ENCODE assay signal across 28 mouse cellular contexts in the genomic region with DNA sequence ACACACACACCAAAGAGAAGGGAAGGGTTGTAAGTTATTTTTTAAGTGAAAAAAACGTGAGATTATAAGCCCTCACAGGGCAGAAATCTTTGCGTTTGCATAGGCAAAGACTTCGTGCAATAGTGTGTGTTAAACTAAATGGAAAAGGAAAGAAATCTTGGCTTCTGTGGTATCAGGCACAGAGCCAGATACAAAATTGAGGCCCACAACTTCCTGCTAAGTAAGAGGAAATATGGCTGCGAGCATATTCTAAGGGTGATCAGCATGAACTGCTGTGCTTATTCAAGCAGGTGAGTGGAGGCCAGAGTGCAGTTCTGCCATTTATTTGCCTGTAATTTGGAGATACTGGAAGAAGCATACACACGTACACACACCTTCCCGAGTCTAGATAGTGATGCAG.
DNase-seq lines count a peak whose midpoint lies in the region; ATAC-seq and TF ChIP-seq lines count a peak whose summit lies in the region.
"Had no signal": no experiment of that assay in that cellular context is flagged by ENCODE, and none has a peak within 500 bp of the region (broad histone marks: within the 10 kb centered on the region; RNA-seq: fewer than 3 reads in every experiment).

No protein-coding gene starts in this region.

- H3K9ac ChIP-seq in liver, adult 2 months (ENCODE audit: low read depth, low read length), result no peak overlapping the region
- no peak overlapping the region for H3K9ac ChIP-seq in liver, postnatal 0 days (replicated peaks)
- H3K9ac ChIP-seq in MEL (ENCODE audit: control insufficient read depth, low read depth, low read length, poor library complexity, severe bottlenecking), result no peak overlapping the region
- H3K9ac ChIP-seq in hindbrain, embryonic 16.5 days (ENCODE audit: low read depth, low read length), result no peak overlapping the region
- H3K9ac ChIP-seq: embryonic facial prominence, embryonic 15.5 days; forebrain, embryonic 13.5 days; heart, embryonic 15.5 days; hindbrain, embryonic 12.5 days; kidney, embryonic 15.5 days; limb, embryonic 12.5 days; liver, embryonic 12.5 days; midbrain, embryonic 15.5 days; neural tube, embryonic 12.5 days had no signal

- H3K27ac ChIP-seq in liver, adult 2 months (replicated peaks; ENCODE audit: insufficient read depth, low read depth, low read length), result no peak overlapping the region
- no peak overlapping the region for H3K27ac ChIP-seq in liver, postnatal 0 days (ENCODE audit: low read depth)
- H3K27ac ChIP-seq in MEL (ENCODE audit: control insufficient read depth, low read depth, low read length), result no peak overlapping the region
- H3K27ac ChIP-seq in hindbrain, embryonic 16.5 days (ENCODE audit: low read depth, low read length), result no peak overlapping the region
- H3K27ac ChIP-seq: embryonic facial prominence, embryonic 15.5 days; forebrain, embryonic 13.5 days; heart, embryonic 10.5 days; heart, embryonic 15.5 days; hindbrain, embryonic 12.5 days; kidney, embryonic 15.5 days; limb, embryonic 12.5 days; liver, embryonic 12.5 days; midbrain, embryonic 15.5 days; neural tube, embryonic 12.5 days had no signal

- no peak for TF ChIP-seq CTCF in liver, adult 2 months (IDR thresholded peaks at IDR 0.05; ENCODE audit: low read depth, low read length)
- no peak for TF ChIP-seq CTCF in liver, postnatal 0 days (IDR thresholded peaks at IDR 0.05; ENCODE audit: low read depth)
- no peak for TF ChIP-seq CTCF in MEL (IDR thresholded peaks at IDR 0.05 in 2 of 3, conservative IDR thresholded peaks at IDR 0.05 in 1 of 3; ENCODE audit: control insufficient read depth in 1 of 3, insufficient read depth in 1 of 3, low read depth in 2 of 3, low read length in 3 of 3, poor library complexity in 1 of 3, severe bottlenecking in 1 of 3)

- no peak for TF ChIP-seq RAD21 in MEL (IDR thresholded peaks at IDR 0.05; ENCODE audit: low read depth, low read length)

- no peak for ATAC-seq in liver, postnatal 0 days
- ATAC-seq in common myeloid progenitor, adult 5-6 weeks (replicated peaks; ENCODE audit: low read depth, poor library complexity, severe bottlenecking), result peak; percentile 78
- peak; percentile 71 for ATAC-seq in megakaryocyte progenitor cell, adult 5-6 weeks (replicated peaks; ENCODE audit: poor library complexity)
- ATAC-seq in hindbrain, embryonic 16.5 days, result no peak
- ATAC-seq: forebrain, embryonic 13.5 days; intestine, embryonic 16.5 days; liver, embryonic 12.5 days; midbrain, embryonic 15.5 days had no signal

- H3K27me3 ChIP-seq in liver, adult 2 months (ENCODE audit: control insufficient read depth, insufficient read depth, low read length), result no peaks in the 10 kb centered on the region
- H3K27me3 ChIP-seq in liver, postnatal 0 days (ENCODE audit: insufficient read depth, low read length), result no peaks in the 10 kb centered on the region
- H3K27me3 ChIP-seq in MEL (ENCODE audit: control insufficient read depth in 1 of 2, insufficient read depth in 2 of 2, low read length in 2 of 2), result no peaks in the 10 kb centered on the region; a peak in 1 of 4 replicates
- no peaks in the 10 kb centered on the region for H3K27me3 ChIP-seq in hindbrain, embryonic 16.5 days (replicated peaks; ENCODE audit: control insufficient read depth, insufficient read depth, low read length)
- H3K27me3 ChIP-seq: embryonic facial prominence, embryonic 15.5 days; forebrain, embryonic 13.5 days; heart, embryonic 15.5 days; hindbrain, embryonic 12.5 days; kidney, embryonic 15.5 days; limb, embryonic 12.5 days; liver, embryonic 12.5 days; midbrain, embryonic 15.5 days; neural tube, embryonic 12.5 days had no signal

- peak; percentile 29 for DNase-seq in liver, adult 2 months (ENCODE audit: extremely low read depth, low read depth, low spot score)
- no peak for DNase-seq in liver, postnatal 0 days
- peak; percentile 50 for DNase-seq in MEL (ENCODE audit: low read depth, low spot score)
- DNase-seq in thymus, adult 18-20 months, result no peak
- no peak for DNase-seq in layer of hippocampus, adult 18-20 months (ENCODE audit: low spot score in 2 of 2)
- DNase-seq: adrenal gland, postnatal 14 days; cerebellum, adult 11-12 months; cerebellum, adult 9-11 months; gastrocnemius, postnatal 10 days; heart, adult 11 months; lung, adult 2 months; right cerebral cortex, adult 18-20 months; right cerebral cortex, postnatal 4 days had no signal

- no peak for TF ChIP-seq EP300 in liver, postnatal 0 days (IDR thresholded peaks at IDR 0.05; ENCODE audit: low read depth)
- no peak for TF ChIP-seq EP300 in MEL (IDR thresholded peaks at IDR 0.05; ENCODE audit: low read depth in 1 of 2, low read length in 2 of 2)

- H3K4me2 ChIP-seq in liver, postnatal 0 days (ENCODE audit: low read depth, low read length), result no peak overlapping the region
- no peak overlapping the region for H3K4me2 ChIP-seq in hindbrain, embryonic 16.5 days (ENCODE audit: low read length)
- H3K4me2 ChIP-seq: embryonic facial prominence, embryonic 15.5 days; forebrain, embryonic 13.5 days; heart, embryonic 15.5 days; hindbrain, embryonic 12.5 days; kidney, embryonic 15.5 days; limb, embryonic 12.5 days; liver, embryonic 12.5 days; midbrain, embryonic 15.5 days; neural tube, embryonic 12.5 days had no signal

- H3K4me3 ChIP-seq in liver, adult 2 months (ENCODE audit: insufficient read depth, low read depth, low read length), result no peak overlapping the region
- H3K4me3 ChIP-seq in liver, postnatal 0 days (ENCODE audit: low read depth, low read length), result no peak overlapping the region
- no peak overlapping the region for H3K4me3 ChIP-seq in MEL (ENCODE audit: control insufficient read depth in 1 of 2, insufficient read depth in 1 of 2, low read depth in 2 of 2, low read length in 2 of 2)
- H3K4me3 ChIP-seq in hindbrain, embryonic 16.5 days (ENCODE audit: low read length), result no peak overlapping the region
- H3K4me3 ChIP-seq: embryonic facial prominence, embryonic 15.5 days; forebrain, embryonic 13.5 days; heart, embryonic 10.5 days; heart, embryonic 15.5 days; hindbrain, embryonic 12.5 days; kidney, embryonic 15.5 days; limb, embryonic 12.5 days; liver, embryonic 12.5 days; midbrain, embryonic 15.5 days; neural tube, embryonic 12.5 days had no signal

- no peaks in the 10 kb centered on the region for H3K79me2 ChIP-seq in liver, adult 2 months (ENCODE audit: control insufficient read depth, insufficient read depth, low read length)
- H3K79me2 ChIP-seq in MEL (ENCODE audit: control insufficient read depth, insufficient read depth, low read length, poor library complexity), result no peaks in the 10 kb centered on the region

- WGBS in liver, adult 2 months, result 65% methylated on average over 6 of the region's 6 CpGs
- WGBS in liver, postnatal 0 days (ENCODE audit: insufficient replicate concordance), result 33% methylated on average over 6 of the region's 6 CpGs
- WGBS in hindbrain, embryonic 16.5 days, result 77% methylated on average over 6 of the region's 6 CpGs

- no peaks in the 10 kb centered on the region; the same call in 1 of the 2 replicates for H3K4me1 ChIP-seq in liver, adult 2 months (ENCODE audit: control insufficient read depth, insufficient read depth, low read length)
- H3K4me1 ChIP-seq in liver, postnatal 0 days (ENCODE audit: insufficient read depth), result no peaks in the 10 kb centered on the region
- H3K4me1 ChIP-seq in MEL (ENCODE audit: control insufficient read depth in 1 of 2, insufficient read depth in 2 of 2, low read length in 2 of 2), result no peaks in the 10 kb centered on the region
- H3K4me1 ChIP-seq in hindbrain, embryonic 16.5 days (ENCODE audit: control insufficient read depth, insufficient read depth, low read depth, low read length), result no peaks in the 10 kb centered on the region
- H3K4me1 ChIP-seq: forebrain, embryonic 13.5 days; hindbrain, embryonic 12.5 days; liver, embryonic 12.5 days; midbrain, embryonic 15.5 days; neural tube, embryonic 12.5 days had no signal

- no peak for TF ChIP-seq POLR2A in liver, adult 2 months (IDR thresholded peaks at IDR 0.05; ENCODE audit: extremely low read depth, insufficient read depth, low read length)
- no peak for TF ChIP-seq POLR2A in MEL (IDR thresholded peaks at IDR 0.05; ENCODE audit: control insufficient read depth in 1 of 2, insufficient read depth in 1 of 2, low read depth in 1 of 2, low read length in 2 of 2, poor library complexity in 1 of 2)

- H3K9me3 ChIP-seq in liver, postnatal 0 days (ENCODE audit: low read length), result no peaks in the 10 kb centered on the region
- no peaks in the 10 kb centered on the region for H3K9me3 ChIP-seq in MEL (replicated peaks; ENCODE audit: insufficient read depth, low read length)
- H3K9me3 ChIP-seq in hindbrain, embryonic 16.5 days (ENCODE audit: control insufficient read depth, low read length), result no peaks in the 10 kb centered on the region
- H3K9me3 ChIP-seq: embryonic facial prominence, embryonic 15.5 days; forebrain, embryonic 13.5 days; G1E; heart, embryonic 10.5 days; heart, embryonic 15.5 days; hindbrain, embryonic 12.5 days; kidney, embryonic 15.5 days; limb, embryonic 12.5 days; liver, embryonic 12.5 days; midbrain, embryonic 15.5 days; neural tube, embryonic 12.5 days had no signal

- no peaks in the 10 kb centered on the region for H3K36me3 ChIP-seq in liver, adult 2 months (ENCODE audit: control insufficient read depth, insufficient read depth, low read length)
- H3K36me3 ChIP-seq in liver, postnatal 0 days (replicated peaks; ENCODE audit: insufficient read depth, low read length), result no peaks in the 10 kb centered on the region
- H3K36me3 ChIP-seq in MEL (ENCODE audit: control insufficient read depth in 1 of 2, insufficient read depth in 2 of 2, low read length in 2 of 2), result 0 out of 4 replicates have a peak, but pooled peaks cover 0 to 2% of the 10 kb centered on the region in 2 experiments
- no peaks in the 10 kb centered on the region for H3K36me3 ChIP-seq in hindbrain, embryonic 16.5 days (ENCODE audit: control insufficient read depth, insufficient read depth, low read length)
- H3K36me3 ChIP-seq: embryonic facial prominence, embryonic 15.5 days; G1E; heart, embryonic 10.5 days; heart, embryonic 15.5 days; hindbrain, embryonic 12.5 days; liver, embryonic 12.5 days; midbrain, embryonic 15.5 days; neural tube, embryonic 12.5 days had no signal

TF ChIP-seq in MEL, 35 proteins besides CTCF, POLR2A, EP300 and RAD21:
- TF ChIP-seq RCOR1 (IDR thresholded peaks at IDR 0.05; ENCODE audit: low read depth, low read length) (peak; percentile 26; the same call in 1 of the 2 replicates), TCF12 (IDR thresholded peaks at IDR 0.05; ENCODE audit: low read depth, low read length) (no peak), USF2 (IDR thresholded peaks at IDR 0.05; ENCODE audit: borderline replicate concordance in 1 of 2, insufficient read depth in 1 of 2, low read depth in 1 of 2, low read length in 2 of 2) (no peak), USF1 (IDR thresholded peaks at IDR 0.05; ENCODE audit: low read depth, low read length) (no peak)
TF ChIP-seq in MEL: peak in this region for 1.

Comparison
In these comparisons a context has a peak if more than half of its experiments do, and no peak if none do; other contexts are left out.
1. DNase-seq: peak in liver, adult 2 months (single experiment) and MEL (single experiment); none in liver, postnatal 0 days (single experiment), thymus, adult 18-20 months (0 of 2) and layer of hippocampus, adult 18-20 months (0 of 2).
2. ATAC-seq: peak in common myeloid progenitor, adult 5-6 weeks (single experiment) and megakaryocyte progenitor cell, adult 5-6 weeks (single experiment); none in liver, postnatal 0 days (single experiment) and hindbrain, embryonic 16.5 days (single experiment).